Mouse (Mus musculus) embryonic facial prominence, embryonic 14.5 days (tissue): Measurements from ENCODE around the gene Dpf2. TPM values are rescaled to one million over a fixed set of nuclear protein-coding genes. Genes with fewer than 3 reads are reported as not detected.

Source experiments
- ATAC-seq: fragments of 200-750 bp; cut with Nextera tagmentation; 2 replicates; pipeline ENCODE4 v1.8.0; 2017; ENCODE audit warnings: low read depth, moderate number of reproducible peaks, moderate TSS enrichment
- DNase-seq: peaks from one replicate; pipeline ENCODE4 v3.0.0-alpha.2; 2015; ENCODE audit warnings: low spot score
- H3K27ac ChIP-seq: fragments of 300-500 bp; sonication (generic); replicated peaks from 2 replicates; pipeline ENCODE4 v1.5.1; 2014; ENCODE audit warnings: low read depth, mild to moderate bottlenecking, low read length, moderate library complexity
- H3K27me3 ChIP-seq: fragments of 300-500 bp; sonication (generic); replicated peaks from 2 replicates; pipeline ENCODE4 v1.6.1; 2014; ENCODE audit warnings: low read length; ENCODE audit not compliant: control insufficient read depth, insufficient read depth
- H3K36me3 ChIP-seq: fragments of 300-500 bp; sonication (generic); 2 replicates; pipeline ENCODE4 v1.6.1; 2014; ENCODE audit warnings: low read length, mixed read lengths; ENCODE audit not compliant: control insufficient read depth, insufficient read depth
- H3K4me1 ChIP-seq: fragments of 300-500 bp; sonication (generic); 2 replicates; pipeline ENCODE4 v1.6.1; 2014; ENCODE audit warnings: antibody characterized with exemption, low read length; ENCODE audit not compliant: control insufficient read depth, insufficient read depth
- H3K4me2 ChIP-seq: fragments of 300-500 bp; sonication (generic); 2 replicates; pipeline ENCODE4 v1.6.1; 2014; ENCODE audit warnings: low read depth, mild to moderate bottlenecking, low read length, moderate library complexity, mixed read lengths
- H3K4me3 ChIP-seq: fragments of 300-500 bp; sonication (generic); 2 replicates; pipeline ENCODE4 v1.5.1; 2014; ENCODE audit warnings: low read depth, mild to moderate bottlenecking, low read length
- H3K9ac ChIP-seq: fragments of 300-500 bp; sonication (generic); 2 replicates; pipeline ENCODE4 v1.6.1; 2014; ENCODE audit warnings: low read depth, mild to moderate bottlenecking, low read length, moderate library complexity, mixed read lengths
- H3K9me3 ChIP-seq: fragments of 300-500 bp; sonication (generic); 2 replicates; pipeline ENCODE4 v1.6.1; 2016; ENCODE audit warnings: low read length; ENCODE audit not compliant: control insufficient read depth
- WGBS: fragments of 180-500 bp; shearing (Covaris S2); extraction: QIAGEN DNeasy Blood & Tissue Kit; methylation state at CpG from one replicate; pipeline ENCODE4 v1.1.7; 2014; 5-methylcytosine and 5-hydroxymethylcytosine counted together
- polyA plus RNA-seq: library from polyadenylated mRNA; unstranded; fragments of >200 nt; fragmentation: Nextera tagmentation; extraction: Ambion mirVana; gene quantifications from 2 replicates; pipeline ENCODE4 v1.2.1, GENCODE M21; 2014

Gene Dpf2
- polyA plus RNA-seq, result 124 and 143 TPM in 2 replicates

- Histone ChIP-seq H3K27ac (peak within 1 kb of the TSS; percentile 86), H3K9ac (peak within 1 kb of the TSS; percentile 92), H3K36me3 (peaks cover 14% of the 10 kb centered on the region), H3K27me3 (no peaks in the 10 kb centered on the region), H3K4me1 (peaks cover 23% of the 10 kb centered on the region), H3K4me2 (peak within 1 kb of the TSS; percentile 87), H3K9me3 (no peaks in the 10 kb centered on the region), H3K4me3 (peak within 1 kb of the TSS; percentile 77)
- WGBS, result 19% methylated on average over 13 of the region's 13 CpGs
- DNase-seq (no peak), ATAC-seq (no peak)
These were observed at the start of gene Dpf2 for GRCm38 (mm10) chr19:5913007-5913719. Gene Dpf2 (minus strand): TSS chr19:5913010.

GRCm38 (mm10) chr19:5957371-5957770 lies 44.6 kb upstream of the Dpf2 start:
- WGBS, result 79% methylated on average over 5 of the region's 5 CpGs
- no peak overlapping the region for H3K27ac ChIP-seq
- no peak for ATAC-seq
- H3K36me3 ChIP-seq, result peaks cover 55% of the 10 kb centered on the region
- no peak overlapping the region for H3K4me3 ChIP-seq
- no peaks in the 10 kb centered on the region for H3K9me3 ChIP-seq
- peaks cover 3% of the 10 kb centered on the region; the same call in 1 of the 2 replicates for H3K4me1 ChIP-seq
- DNase-seq, result no peak
- H3K4me2 ChIP-seq, result no peak overlapping the region
- H3K9ac ChIP-seq, result no peak overlapping the region
- H3K27me3 ChIP-seq, result no peaks in the 10 kb centered on the region

- Histone ChIP-seq H3K9me3 (no peaks in the 10 kb centered on the region), H3K9ac (no peak overlapping the region), H3K4me1 (peaks cover 3% of the 10 kb centered on the region; the same call in 1 of the 2 replicates), H3K4me2 (0 out of 2 replicates have a peak overlapping the region, but pooled peaks have one; percentile 31), H3K4me3 (no peak overlapping the region), H3K27me3 (no peaks in the 10 kb centered on the region), H3K36me3 (peaks cover 59% of the 10 kb centered on the region), H3K27ac (peak overlapping the region; percentile 67)
- ATAC-seq (peak; percentile 70), DNase-seq (peak; percentile 81)
- WGBS, result 20% methylated on average over 3 of the region's 3 CpGs
These were observed 43.9 kb upstream of the Dpf2 start for GRCm38 (mm10) chr19:5956685-5957084.

- H3K27ac ChIP-seq, result peak overlapping the region; percentile 67
- no peaks in the 10 kb centered on the region for H3K27me3 ChIP-seq
- H3K9me3 ChIP-seq, result no peaks in the 10 kb centered on the region
- peaks cover 3% of the 10 kb centered on the region; the same call in 1 of the 2 replicates for H3K4me1 ChIP-seq
- 62% methylated on average over 27 of the region's 28 CpGs for WGBS
- peak overlapping the region; percentile 31 for H3K4me2 ChIP-seq
- H3K4me3 ChIP-seq, result no peak overlapping the region
- H3K9ac ChIP-seq, result no peak overlapping the region
- peaks cover 66% of the 10 kb centered on the region for H3K36me3 ChIP-seq
- peak; percentile 51 for ATAC-seq
- peak; percentile 80 for DNase-seq
These were observed 43.2 kb upstream of the Dpf2 start for GRCm38 (mm10) chr19:5955704-5956670.

- no peak overlapping the region for H3K9ac ChIP-seq
- H3K4me2 ChIP-seq, result no peak overlapping the region
- no peaks in the 10 kb centered on the region for H3K9me3 ChIP-seq
- H3K36me3 ChIP-seq, result peaks cover 77% of the 10 kb centered on the region
- ATAC-seq (no peak), DNase-seq (no peak)
- 87% methylated on average over 10 of the region's 10 CpGs for WGBS
- H3K27ac ChIP-seq, result no peak overlapping the region
- peaks cover 3% of the 10 kb centered on the region; the same call in 1 of the 2 replicates for H3K4me1 ChIP-seq
- no peak overlapping the region for H3K4me3 ChIP-seq
- H3K27me3 ChIP-seq, result no peaks in the 10 kb centered on the region
These were observed 42.1 kb upstream of the Dpf2 start for GRCm38 (mm10) chr19:5954936-5955335.

- peaks cover 3% of the 10 kb centered on the region; the same call in 1 of the 2 replicates for H3K4me1 ChIP-seq
- peaks cover 78% of the 10 kb centered on the region for H3K36me3 ChIP-seq
- H3K9ac ChIP-seq, result 0 out of 2 replicates have a peak overlapping the region, but pooled peaks have one; percentile 10
- DNase-seq, result no peak
- H3K9me3 ChIP-seq, result no peaks in the 10 kb centered on the region
- no peak for ATAC-seq
- WGBS, result 74% methylated on average over 22 of the region's 22 CpGs
- H3K27me3 ChIP-seq, result no peaks in the 10 kb centered on the region
- no peak overlapping the region for H3K4me2 ChIP-seq
- no peak overlapping the region for H3K27ac ChIP-seq
- H3K4me3 ChIP-seq, result no peak overlapping the region
These were observed 41.4 kb upstream of the Dpf2 start for GRCm38 (mm10) chr19:5954031-5954710.

GRCm38 (mm10) chr19:5953201-5953770 lies 40.5 kb upstream of the Dpf2 start:
- DNase-seq, result no peak
- no peaks in the 10 kb centered on the region for H3K27me3 ChIP-seq
- no peak overlapping the region for H3K4me2 ChIP-seq
- ATAC-seq, result no peak
- no peak overlapping the region for H3K4me3 ChIP-seq
- peak overlapping the region; percentile 59; the same call in 1 of the 2 replicates for H3K27ac ChIP-seq
- peak overlapping the region; percentile 10; the same call in 1 of the 2 replicates for H3K9ac ChIP-seq
- peaks cover 79% of the 10 kb centered on the region for H3K36me3 ChIP-seq
- WGBS, result 92% methylated on average over 19 of the region's 19 CpGs
- no peaks in the 10 kb centered on the region for H3K9me3 ChIP-seq
- peaks cover 3% of the 10 kb centered on the region; the same call in 1 of the 2 replicates for H3K4me1 ChIP-seq
